Mouse (Mus musculus): ENCODE data around the gene Ap2m1. TPM values are rescaled to one million over a fixed set of nuclear protein-coding genes. Genes with fewer than 3 reads are reported as not detected.

Gene Ap2m1
- polyA plus RNA-seq, 1 experiment from 2014 or later, result 440 TPM

- peak within 1 kb of the TSS; percentile 94 for H3K9ac ChIP-seq
- peaks cover 15% of the 10 kb centered on the region for H3K4me1 ChIP-seq (replicated peaks)
- H3K4me3 ChIP-seq, result peak within 1 kb of the TSS; percentile 86
- H3K4me2 ChIP-seq, result peak within 1 kb of the TSS; percentile 83
- peak within 1 kb of the TSS; percentile 80 for H3K27ac ChIP-seq
- no peaks in the 10 kb centered on the region for H3K27me3 ChIP-seq
- ATAC-seq (replicated peaks; ENCODE audit: insufficient number of reproducible peaks, insufficient read depth, low FRiP score, low read depth), result peak; percentile 93
- no peaks in the 10 kb centered on the region for H3K9me3 ChIP-seq (replicated peaks)
- WGBS, result under 1% methylated on average over 49 of the region's 49 CpGs
- peaks cover 32% of the 10 kb centered on the region for H3K36me3 ChIP-seq
These were observed 36.4 kb upstream of the Ap2m1 start, which contains the start of gene Eif2b5 for GRCm38 (mm10) chr16:20498677-20499475. Gene Eif2b5, plus strand, starts transcription at chr16:20498817.

- Histone ChIP-seq H3K4me2 (no peak overlapping the region), H3K4me3 (no peak overlapping the region), H3K27me3 (no peaks in the 10 kb centered on the region), H3K27ac (no peak overlapping the region), H3K9ac (no peak overlapping the region), H3K36me3 (peaks cover 97% of the 10 kb centered on the region), H3K4me1 (replicated peaks) (no peaks in the 10 kb centered on the region), H3K9me3 (replicated peaks) (no peaks in the 10 kb centered on the region)
- WGBS, result 79% methylated on average over 8 of the region's 8 CpGs
- ATAC-seq (replicated peaks; ENCODE audit: insufficient number of reproducible peaks, insufficient read depth, low FRiP score, low read depth), result no peak
These were observed 29.3 kb upstream of the Ap2m1 start for GRCm38 (mm10) chr16:20506000-20506399.

GRCm38 (mm10) chr16:20509349-20509748 is 25.9 kb upstream of the Ap2m1 start:
- Histone ChIP-seq H3K4me1 (replicated peaks) (no peaks in the 10 kb centered on the region), H3K36me3 (peaks cover 72% of the 10 kb centered on the region), H3K9ac (no peak overlapping the region), H3K27ac (no peak overlapping the region), H3K4me3 (no peak overlapping the region), H3K27me3 (no peaks in the 10 kb centered on the region), H3K9me3 (replicated peaks) (no peaks in the 10 kb centered on the region), H3K4me2 (no peak overlapping the region)
- no peak for ATAC-seq (replicated peaks; ENCODE audit: insufficient number of reproducible peaks, insufficient read depth, low FRiP score, low read depth)
- 79% methylated on average over 3 of the region's 3 CpGs for WGBS

- no peak for ATAC-seq (replicated peaks; ENCODE audit: insufficient number of reproducible peaks, insufficient read depth, low FRiP score, low read depth)
- H3K36me3 ChIP-seq, result peaks cover 54% of the 10 kb centered on the region
- WGBS, result 80% methylated on average over 7 of the region's 7 CpGs
These were observed 23.9 kb upstream of the Ap2m1 start for GRCm38 (mm10) chr16:20511277-20511847.

GRCm38 (mm10) chr16:20516032-20516431 is 19.2 kb upstream of the Ap2m1 start:
- Histone ChIP-seq H3K27ac (peak overlapping the region; percentile 98; the same call in 1 of the 2 replicates), H3K4me2 (peak overlapping the region; percentile 90), H3K36me3 (peaks cover 9% of the 10 kb centered on the region), H3K9me3 (replicated peaks) (no peaks in the 10 kb centered on the region), H3K4me3 (peak overlapping the region; percentile 100), H3K9ac (peak overlapping the region; percentile 100; the same call in 1 of the 2 replicates), H3K27me3 (no peaks in the 10 kb centered on the region), H3K4me1 (replicated peaks) (peaks cover 26% of the 10 kb centered on the region)
- no peak for ATAC-seq (replicated peaks; ENCODE audit: insufficient number of reproducible peaks, insufficient read depth, low FRiP score, low read depth)

More at GRCm38 (mm10) chr16:20511277-20511847, 23.9 kb upstream of the Ap2m1 start:
- no peak overlapping the region for H3K27ac ChIP-seq
- H3K9me3 ChIP-seq (replicated peaks), result no peaks in the 10 kb centered on the region
- H3K27me3 ChIP-seq, result no peaks in the 10 kb centered on the region
- H3K4me1 ChIP-seq (replicated peaks), result no peaks in the 10 kb centered on the region
- no peak overlapping the region for H3K4me3 ChIP-seq
- H3K4me2 ChIP-seq, result no peak overlapping the region
- no peak overlapping the region for H3K9ac ChIP-seq

- Histone ChIP-seq H3K9ac (peak within 1 kb of the TSS; percentile 100), H3K27ac (peak within 1 kb of the TSS; percentile 98), H3K36me3 (peaks cover 1% of the 10 kb centered on the region), H3K9me3 (replicated peaks) (no peaks in the 10 kb centered on the region), H3K4me3 (peak within 1 kb of the TSS; percentile 100), H3K4me1 (replicated peaks) (peaks cover 26% of the 10 kb centered on the region), H3K4me2 (peak within 1 kb of the TSS; percentile 90), H3K27me3 (no peaks in the 10 kb centered on the region)
- under 1% methylated on average over 54 of the region's 55 CpGs for WGBS
- ATAC-seq (replicated peaks; ENCODE audit: insufficient number of reproducible peaks, insufficient read depth, low FRiP score, low read depth), result peak; percentile 98
These were observed 18.5 kb upstream of the Ap2m1 start, which contains the start of gene Dvl3 for GRCm38 (mm10) chr16:20516726-20517201. Gene Dvl3, plus strand, starts transcription at chr16:20516982.

GRCm38 (mm10) chr16:20517216-20517615 is 18.1 kb upstream of the Ap2m1 start:
- peak overlapping the region; percentile 98 for H3K27ac ChIP-seq
- H3K4me1 ChIP-seq (replicated peaks), result peaks cover 26% of the 10 kb centered on the region
- no peaks in the 10 kb centered on the region for H3K27me3 ChIP-seq
- H3K4me3 ChIP-seq, result peak overlapping the region; percentile 100
- no peaks in the 10 kb centered on the region; the same call in 1 of the 2 replicates for H3K36me3 ChIP-seq
- no peaks in the 10 kb centered on the region for H3K9me3 ChIP-seq (replicated peaks)
- peak; percentile 17 for ATAC-seq (replicated peaks; ENCODE audit: insufficient number of reproducible peaks, insufficient read depth, low FRiP score, low read depth)
- under 1% methylated on average over 26 of the region's 26 CpGs for WGBS
- peak overlapping the region; percentile 100 for H3K9ac ChIP-seq
- H3K4me2 ChIP-seq, result peak overlapping the region; percentile 90

- ATAC-seq (replicated peaks; ENCODE audit: insufficient number of reproducible peaks, insufficient read depth, low FRiP score, low read depth), result peak; percentile 16; the same call in 1 of the 2 replicates
- Histone ChIP-seq H3K4me1 (replicated peaks) (peaks cover 26% of the 10 kb centered on the region), H3K36me3 (no peaks in the 10 kb centered on the region; the same call in 1 of the 2 replicates), H3K27me3 (no peaks in the 10 kb centered on the region), H3K9ac (peak overlapping the region; percentile 100), H3K4me2 (peak overlapping the region; percentile 90), H3K9me3 (replicated peaks) (no peaks in the 10 kb centered on the region), H3K4me3 (peak overlapping the region; percentile 100), H3K27ac (peak overlapping the region; percentile 98)
- 6% methylated on average over 6 of the region's 6 CpGs for WGBS
These were observed 17.4 kb upstream of the Ap2m1 start for GRCm38 (mm10) chr16:20517701-20518374.

GRCm38 (mm10) chr16:20523886-20524285 is 11.4 kb upstream of the Ap2m1 start:
- Histone ChIP-seq H3K27ac (no peak overlapping the region), H3K27me3 (no peaks in the 10 kb centered on the region), H3K9me3 (replicated peaks) (no peaks in the 10 kb centered on the region), H3K9ac (no peak overlapping the region), H3K4me1 (replicated peaks) (peaks cover 14% of the 10 kb centered on the region), H3K4me3 (no peak overlapping the region), H3K4me2 (no peak overlapping the region), H3K36me3 (peaks cover 58% of the 10 kb centered on the region)
- ATAC-seq (replicated peaks; ENCODE audit: insufficient number of reproducible peaks, insufficient read depth, low FRiP score, low read depth), result no peak
- 78% methylated on average over 10 of the region's 10 CpGs for WGBS

GRCm38 (mm10) chr16:20528779-20529178 is 6.5 kb upstream of the Ap2m1 start:
- Histone ChIP-seq H3K27ac (no peak overlapping the region), H3K27me3 (no peaks in the 10 kb centered on the region), H3K4me2 (no peak overlapping the region), H3K4me1 (replicated peaks) (no peaks in the 10 kb centered on the region), H3K36me3 (peaks cover 89% of the 10 kb centered on the region), H3K4me3 (no peak overlapping the region), H3K9ac (no peak overlapping the region), H3K9me3 (replicated peaks) (no peaks in the 10 kb centered on the region)
- no peak for ATAC-seq (replicated peaks; ENCODE audit: insufficient number of reproducible peaks, insufficient read depth, low FRiP score, low read depth)
- 93% methylated on average over 5 of the region's 5 CpGs for WGBS

- Histone ChIP-seq H3K36me3 (peaks cover 83% of the 10 kb centered on the region), H3K27me3 (no peaks in the 10 kb centered on the region), H3K9me3 (replicated peaks) (no peaks in the 10 kb centered on the region), H3K9ac (no peak overlapping the region), H3K4me3 (no peak overlapping the region), H3K4me2 (no peak overlapping the region), H3K27ac (no peak overlapping the region), H3K4me1 (replicated peaks) (no peaks in the 10 kb centered on the region)
- ATAC-seq (replicated peaks; ENCODE audit: insufficient number of reproducible peaks, insufficient read depth, low FRiP score, low read depth), result no peak
- WGBS, result 64% methylated on average over 1 of the region's 1 CpGs
These were observed 5.9 kb upstream of the Ap2m1 start for GRCm38 (mm10) chr16:20529375-20529774.

All from heart, embryonic 15.5 days (tissue).